Mouse (Mus musculus) hindbrain, postnatal 0 days (tissue): ENCODE results near the gene Kdm7a. TPM values are rescaled to one million over a fixed set of nuclear protein-coding genes. Genes with fewer than 3 reads are reported as not detected.

Experiments
- ATAC-seq: fragments of 200-750 bp; cut with Nextera tagmentation; 2 replicates; pipeline ENCODE4 v1.8.0; 2017; ENCODE audit warnings: mild to moderate bottlenecking, moderate TSS enrichment, moderate library complexity
- DNase-seq: peaks from one replicate; pipeline ENCODE4 v3.0.0-alpha.2; 2015; ENCODE audit warnings: low spot score
- H3K27ac ChIP-seq: fragments of 300-500 bp; sonication (generic); 2 replicates; pipeline ENCODE4 v1.5.1; 2014; ENCODE audit warnings: mild to moderate bottlenecking
- H3K27me3 ChIP-seq: fragments of 300-500 bp; sonication (generic); 2 replicates; pipeline ENCODE4 v1.6.1; 2014; ENCODE audit warnings: low read length, mixed read lengths; ENCODE audit not compliant: insufficient read depth
- H3K36me3 ChIP-seq: fragments of 300-500 bp; sonication (generic); 2 replicates; pipeline ENCODE4 v1.6.1; 2014; ENCODE audit warnings: low read length, mixed read lengths; ENCODE audit not compliant: insufficient read depth
- H3K4me1 ChIP-seq: fragments of 300-500 bp; sonication (generic); 2 replicates; pipeline ENCODE4 v1.6.1; 2014; ENCODE audit warnings: antibody characterized with exemption, low read length, mixed read lengths; ENCODE audit not compliant: insufficient read depth
- H3K4me2 ChIP-seq: fragments of 300-500 bp; sonication (generic); 2 replicates; pipeline ENCODE4 v1.6.1; 2014; ENCODE audit warnings: low read depth, mild to moderate bottlenecking, low read length, moderate library complexity, mixed read lengths
- H3K4me3 ChIP-seq: fragments of 300-500 bp; sonication (generic); 2 replicates; pipeline ENCODE4 v1.5.1; 2014; ENCODE audit warnings: low read length
- H3K9ac ChIP-seq: fragments of 300-500 bp; sonication (generic); replicated peaks from 2 replicates; pipeline ENCODE4 v1.6.1; 2014; ENCODE audit warnings: mild to moderate bottlenecking, low read length, moderate library complexity, mixed read lengths
- H3K9me3 ChIP-seq: fragments of 300-500 bp; sonication (generic); 2 replicates; pipeline ENCODE4 v1.6.1; 2016; ENCODE audit warnings: low read length, mixed read lengths
- CTCF ChIP-seq: IDR thresholded peaks from 2 replicates; pipeline ENCODE4 v1.5.1; 2016; ENCODE audit warnings: antibody characterized with exemption, control low read depth, low read depth
- WGBS: fragments of 180-500 bp; shearing (Covaris S2); extraction: QIAGEN DNeasy Blood & Tissue Kit; methylation state at CpG from one replicate; pipeline ENCODE4 v1.1.7; 2014; 5-methylcytosine and 5-hydroxymethylcytosine counted together
- polyA plus RNA-seq: library from polyadenylated mRNA; unstranded; fragments of >200 nt; fragmentation: Nextera tagmentation; extraction: Ambion mirVana; gene quantifications from 2 replicates; pipeline ENCODE4 v1.2.1, GENCODE M21; 2015
- total RNA-seq: library from RNA; depleted of rRNA; stranded (reverse); fragments of >200 nt; gene quantifications from 2 replicates; pipeline ENCODE4 v1.2.3, GENCODE M21; 2014

Gene Kdm7a
- total and polyA plus RNA-seq, 2 experiments from 2014 or later: 2.0 to 7.8 TPM

DNA sequence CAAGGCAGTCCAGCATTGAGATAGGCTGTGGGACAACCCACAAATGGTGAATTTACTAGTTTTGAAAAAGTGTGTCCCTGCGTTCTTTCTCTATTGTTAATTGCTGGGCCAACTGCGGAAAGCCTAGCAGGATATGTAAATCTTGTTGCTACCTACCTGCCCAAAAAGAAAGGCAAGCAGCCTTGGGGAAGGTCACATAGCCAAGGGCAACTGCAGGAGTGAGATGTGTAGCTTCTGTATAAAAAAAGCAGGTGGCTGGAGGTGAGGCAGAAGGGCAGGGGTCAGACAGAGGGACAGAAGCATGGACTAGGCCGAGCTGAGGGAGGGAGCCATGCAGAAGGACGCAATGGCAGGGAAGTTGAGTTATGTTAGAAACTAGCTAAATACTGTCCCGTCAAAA, 74.0 kb downstream of the Kdm7a start:
- Histone ChIP-seq H3K9me3 (no peaks in the 10 kb centered on the region), H3K4me3 (no peak overlapping the region), H3K9ac (no peak overlapping the region), H3K4me2 (no peak overlapping the region), H3K27ac (no peak overlapping the region), H3K36me3 (peaks cover 16% of the 10 kb centered on the region; the same call in 1 of the 2 replicates), H3K4me1 (no peaks in the 10 kb centered on the region), H3K27me3 (no peaks in the 10 kb centered on the region)
- TF ChIP-seq CTCF: no peak
- 69% methylated on average over 5 of the region's 5 CpGs for WGBS
- no peak for ATAC-seq
- DNase-seq: no peak

GRCm38 (mm10) chr6:39131480-39131879, 75.1 kb downstream of the Kdm7a start:
- DNase-seq (no peak), ATAC-seq (no peak)
- Histone ChIP-seq H3K4me2 (no peak overlapping the region), H3K36me3 (peaks cover 16% of the 10 kb centered on the region; the same call in 1 of the 2 replicates), H3K9me3 (no peaks in the 10 kb centered on the region), H3K27me3 (no peaks in the 10 kb centered on the region), H3K27ac (no peak overlapping the region), H3K4me3 (no peak overlapping the region), H3K9ac (no peak overlapping the region), H3K4me1 (no peaks in the 10 kb centered on the region)
- TF ChIP-seq CTCF: no peak
- 25% methylated on average over 4 of the region's 4 CpGs for WGBS

GRCm38 (mm10) chr6:39124719-39125118, 81.9 kb downstream of the Kdm7a start:
- Histone ChIP-seq H3K4me2 (no peak overlapping the region), H3K36me3 (no peaks in the 10 kb centered on the region), H3K9ac (no peak overlapping the region), H3K27ac (no peak overlapping the region), H3K4me1 (no peaks in the 10 kb centered on the region), H3K4me3 (no peak overlapping the region), H3K9me3 (no peaks in the 10 kb centered on the region), H3K27me3 (no peaks in the 10 kb centered on the region)
- DNase-seq (no peak), ATAC-seq (no peak)
- TF ChIP-seq CTCF: no peak

- Histone ChIP-seq H3K27ac (no peak overlapping the region), H3K4me3 (no peak overlapping the region), H3K36me3 (no peaks in the 10 kb centered on the region), H3K4me1 (no peaks in the 10 kb centered on the region), H3K9me3 (no peaks in the 10 kb centered on the region), H3K4me2 (no peak overlapping the region), H3K9ac (no peak overlapping the region), H3K27me3 (no peaks in the 10 kb centered on the region; the same call in 1 of the 2 replicates)
- DNase-seq (peak; percentile 21), ATAC-seq (no peak)
- WGBS: 43% methylated on average over 3 of the region's 3 CpGs
- TF ChIP-seq CTCF: no peak
Observed at GRCm38 (mm10) chr6:39120685-39121084, 85.9 kb downstream of the Kdm7a start.

- H3K36me3 ChIP-seq: no peaks in the 10 kb centered on the region
- no peak for TF ChIP-seq CTCF
- H3K27me3 ChIP-seq: no peaks in the 10 kb centered on the region; the same call in 1 of the 2 replicates
- ATAC-seq: peak; percentile 40; the same call in 1 of the 2 replicates
- peak overlapping the region; percentile 69 for H3K4me3 ChIP-seq
- peak overlapping the region; percentile 64 for H3K4me2 ChIP-seq
- no peaks in the 10 kb centered on the region for H3K4me1 ChIP-seq
- peak overlapping the region; percentile 65 for H3K9ac ChIP-seq
- 10% methylated on average over 49 of the region's 49 CpGs for WGBS
- H3K27ac ChIP-seq: peak overlapping the region; percentile 54; the same call in 1 of the 2 replicates
- DNase-seq: no peak
- H3K9me3 ChIP-seq: no peaks in the 10 kb centered on the region
Observed at GRCm38 (mm10) chr6:39118456-39118881, 88.1 kb downstream of the Kdm7a start.

- peak within 1 kb of the TSS; percentile 64 for H3K4me2 ChIP-seq
- WGBS: 3% methylated on average over 90 of the region's 101 CpGs
- no peaks in the 10 kb centered on the region for H3K4me1 ChIP-seq
- peak within 1 kb of the TSS; percentile 65 for H3K9ac ChIP-seq
- DNase-seq: peak; percentile 67
- H3K36me3 ChIP-seq: no peaks in the 10 kb centered on the region
- no peaks in the 10 kb centered on the region; the same call in 1 of the 2 replicates for H3K27me3 ChIP-seq
- H3K4me3 ChIP-seq: peak within 1 kb of the TSS; percentile 69
- no peaks in the 10 kb centered on the region for H3K9me3 ChIP-seq
- peak within 1 kb of the TSS; percentile 54; the same call in 1 of the 2 replicates for H3K27ac ChIP-seq
- ATAC-seq: peak; percentile 81
- TF ChIP-seq CTCF: no peak
Observed at GRCm38 (mm10) chr6:39117584-39118455, 88.8 kb downstream of the Kdm7a start, which contains the start of gene Parp12. Gene Parp12, minus strand, starts transcription at chr6:39118349.

GRCm38 (mm10) chr6:39115438-39115837, 91.2 kb downstream of the Kdm7a start:
- DNase-seq (no peak), ATAC-seq (no peak)
- no peaks in the 10 kb centered on the region; the same call in 1 of the 2 replicates for H3K27me3 ChIP-seq
- TF ChIP-seq CTCF: no peak
- H3K4me1 ChIP-seq: no peaks in the 10 kb centered on the region
- no peak overlapping the region for H3K9ac ChIP-seq
- H3K4me2 ChIP-seq: no peak overlapping the region
- H3K27ac ChIP-seq: no peak overlapping the region
- 100% methylated on average over 1 of the region's 1 CpGs for WGBS
- no peaks in the 10 kb centered on the region for H3K9me3 ChIP-seq
- no peak overlapping the region for H3K4me3 ChIP-seq
- no peaks in the 10 kb centered on the region for H3K36me3 ChIP-seq
